Mouse (Mus musculus): Measurements from ENCODE around the gene Fam193b.
"Not testable (repeated sequence)": the region's sequence is repeated elsewhere in the genome, so short reads cannot be mapped to it uniquely, and the experiment has no call there.

Gene Fam193b

GRCm38 (mm10) chr13:55571027-55571751, at the start of gene Fam193b:
Gene Fam193b (minus strand): TSS chr13:55571120.
- peak; percentile 96 to 97 for DNase-seq

DNA sequence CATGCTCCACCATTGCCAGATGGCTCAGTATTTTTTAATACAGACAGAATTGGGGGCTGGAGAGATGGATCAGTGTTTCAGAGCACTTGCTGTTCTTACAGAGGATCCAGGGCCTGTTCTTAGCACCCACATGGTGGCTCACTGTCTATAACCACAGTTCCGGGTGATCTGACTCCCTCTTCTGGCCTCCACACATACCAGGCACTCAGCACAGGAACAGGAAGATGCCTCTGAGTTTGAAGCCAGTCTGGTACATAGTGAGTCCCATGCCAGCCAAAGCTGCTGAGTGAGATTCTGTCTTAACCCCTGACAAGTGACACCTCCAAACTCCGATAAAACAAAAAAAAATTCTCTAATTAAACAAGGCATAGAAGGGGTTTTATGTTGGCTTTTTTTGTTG, 49.4 kb upstream of the Fam193b start:
- no peak for DNase-seq

GRCm38 (mm10) chr13:55619328-55619727, 48.4 kb upstream of the Fam193b start:
- DNase-seq, result no peak

DNA sequence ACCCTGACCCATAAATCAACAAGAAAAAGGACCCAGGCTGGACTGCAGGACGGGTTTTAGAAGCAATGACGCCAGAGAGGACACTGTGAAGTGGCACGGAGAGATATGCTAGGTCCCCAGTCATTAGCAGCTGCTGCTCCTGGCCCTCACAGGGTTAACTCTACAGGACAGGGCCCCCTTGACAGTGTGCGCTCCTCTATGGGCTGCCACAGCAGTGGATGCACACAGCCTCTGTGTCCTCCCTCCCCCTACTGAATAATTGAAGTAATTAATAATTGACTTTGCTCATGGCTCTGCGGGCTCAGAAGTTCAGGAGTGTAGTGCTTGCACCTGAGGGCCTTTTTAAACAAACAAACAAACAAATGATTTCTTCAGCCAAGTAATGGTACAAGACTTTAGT, 42.6 kb upstream of the Fam193b start:
- no peak for DNase-seq

DNA sequence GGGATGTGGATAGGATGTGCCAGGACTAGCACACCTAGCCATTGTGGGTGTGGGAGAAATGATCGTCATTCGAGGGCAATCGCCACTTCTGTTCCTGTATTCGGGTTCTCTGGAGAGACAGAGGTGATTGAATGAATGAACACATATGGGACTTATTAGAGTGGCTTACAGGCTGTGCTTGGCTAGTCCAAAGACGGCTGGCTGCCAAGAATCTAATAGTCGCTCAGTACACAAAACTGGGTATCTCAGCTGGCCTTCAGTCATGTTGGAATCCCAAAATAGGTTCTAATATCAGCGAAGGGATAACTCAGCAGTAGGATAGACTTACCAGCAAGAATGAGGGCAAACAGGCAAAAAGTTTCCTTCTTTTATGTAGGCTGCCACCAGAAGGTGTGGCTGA, 41.1 kb upstream of the Fam193b start:
- DNase-seq, result no peak

DNA sequence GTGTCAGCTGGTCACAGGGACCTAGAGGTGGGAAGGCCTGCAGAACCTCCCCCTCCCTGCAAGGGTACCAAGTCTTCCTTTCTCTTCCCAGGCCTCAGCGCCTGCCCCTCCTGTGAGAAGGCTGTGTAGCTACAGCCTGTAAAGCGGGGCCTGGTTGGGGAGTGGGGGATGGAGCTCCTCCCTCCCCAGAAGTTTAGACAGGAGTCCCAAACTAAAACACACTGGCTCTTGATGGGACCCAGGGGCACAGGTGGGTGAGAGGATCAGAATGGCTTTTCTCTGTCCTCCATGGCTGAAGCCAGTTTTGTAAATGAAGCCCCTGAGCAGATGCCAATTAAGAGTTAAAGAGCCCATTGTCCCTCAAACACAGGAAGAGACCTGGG, 36.7 kb upstream of the Fam193b start:
- DNase-seq, result no peak

DNA sequence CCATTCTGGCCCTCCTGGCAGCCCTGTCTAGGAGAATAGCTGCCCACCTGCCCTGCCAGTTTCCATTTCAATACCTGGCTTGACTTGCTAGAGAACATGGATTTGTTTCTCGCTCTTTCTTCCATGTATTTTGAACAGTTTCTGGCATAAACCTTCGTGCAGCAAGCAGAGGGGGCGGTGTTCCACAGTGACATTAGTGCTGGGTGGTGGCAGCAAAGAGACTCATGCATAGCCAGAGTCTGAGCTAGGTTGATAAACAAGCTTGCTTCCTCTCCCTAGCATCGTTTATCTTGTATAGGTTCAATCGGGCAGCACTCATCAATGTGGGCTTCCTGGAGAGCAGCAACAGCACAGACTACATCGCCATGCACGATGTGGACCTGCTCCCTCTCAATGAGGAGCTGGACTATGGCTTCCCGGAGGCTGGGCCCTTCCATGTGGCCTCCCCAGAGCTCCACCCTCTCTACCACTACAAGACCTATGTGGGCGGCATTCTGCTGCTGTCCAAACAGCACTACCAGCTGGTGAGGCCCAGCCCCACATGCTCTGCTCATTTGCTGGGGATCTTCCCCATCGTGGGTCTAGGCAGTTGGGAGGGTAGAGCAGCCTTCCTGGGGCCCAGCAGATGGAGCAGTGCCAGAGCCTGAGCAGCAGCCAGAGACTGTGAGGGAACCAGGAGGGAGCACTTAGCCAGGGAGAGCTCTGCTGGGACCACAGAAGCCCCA, 36.1 kb upstream of the Fam193b start:
- DNase-seq, result no peak

- no peak for DNase-seq
These were observed 33.7 kb upstream of the Fam193b start for GRCm38 (mm10) chr13:55604606-55605005.

DNA sequence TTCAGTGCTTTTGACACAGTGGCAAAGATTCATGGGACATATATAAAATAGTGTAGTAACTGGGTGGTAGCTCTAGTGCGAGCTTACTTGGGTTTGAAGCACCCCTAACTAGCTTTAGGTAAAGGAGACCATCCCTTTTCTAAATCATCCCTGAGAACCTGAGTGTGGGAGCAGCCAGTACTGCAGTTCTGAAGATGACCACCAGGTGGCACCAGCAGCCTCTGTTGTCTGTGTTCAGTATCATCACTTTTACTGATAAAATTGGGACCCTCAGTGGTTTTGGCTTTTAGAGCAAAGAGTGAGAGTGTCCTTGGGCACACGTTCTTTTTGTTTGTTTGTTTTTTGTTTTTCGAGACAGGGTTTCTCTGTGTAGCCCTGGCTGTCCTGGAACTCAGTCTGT, 30.7 kb upstream of the Fam193b start:
- DNase-seq, result peak; percentile 86 to 89

GRCm38 (mm10) chr13:55600657-55601056, 29.7 kb upstream of the Fam193b start:
- DNase-seq, result no peak

- peak; percentile 89 for DNase-seq
These were observed 28.9 kb upstream of the Fam193b start, which contains the start of gene B4galt7 for GRCm38 (mm10) chr13:55599566-55600540. Gene B4galt7 (plus strand): TSS chr13:55599896.

DNA sequence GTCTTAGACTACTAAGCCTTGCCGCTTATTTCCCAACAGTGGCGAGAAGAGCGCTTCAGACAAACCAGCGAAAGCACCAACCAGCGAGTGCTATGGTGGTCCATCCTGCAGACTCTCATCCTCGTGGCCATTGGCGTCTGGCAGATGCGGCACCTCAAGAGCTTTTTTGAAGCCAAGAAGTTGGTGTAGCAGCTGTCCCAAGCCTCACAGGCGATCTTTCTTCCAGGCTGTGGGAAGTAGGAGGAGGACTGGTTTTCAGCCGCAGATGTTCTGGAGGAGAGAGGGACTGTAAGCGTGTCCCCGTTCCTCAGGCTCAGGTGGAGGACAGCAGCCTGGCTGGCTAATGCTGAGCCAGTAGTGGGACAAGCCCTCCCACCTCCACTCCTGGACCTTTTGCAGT, 25.9 kb upstream of the Fam193b start:
- no peak for DNase-seq

DNA sequence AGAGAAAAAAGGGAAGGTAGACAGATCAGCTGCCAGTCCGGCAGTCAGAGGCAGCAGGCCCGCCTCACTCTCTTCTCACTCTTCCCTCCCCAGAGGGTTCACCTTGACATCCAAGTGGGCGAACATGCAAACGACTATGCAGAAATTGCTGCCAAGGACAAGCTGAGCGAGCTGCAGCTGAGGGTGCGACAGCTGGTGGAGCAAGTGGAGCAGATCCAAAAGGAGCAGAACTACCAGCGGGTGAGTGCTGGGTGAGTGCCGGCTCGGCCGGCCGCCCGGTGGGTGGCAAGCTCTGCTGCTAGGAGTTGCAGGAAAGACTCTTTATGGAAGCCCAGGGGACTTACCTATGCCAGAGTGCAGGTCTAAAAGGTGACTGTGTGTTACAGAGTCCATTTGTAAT, 24.5 kb upstream of the Fam193b start:
- peak; percentile 65 to 72 for DNase-seq

DNA sequence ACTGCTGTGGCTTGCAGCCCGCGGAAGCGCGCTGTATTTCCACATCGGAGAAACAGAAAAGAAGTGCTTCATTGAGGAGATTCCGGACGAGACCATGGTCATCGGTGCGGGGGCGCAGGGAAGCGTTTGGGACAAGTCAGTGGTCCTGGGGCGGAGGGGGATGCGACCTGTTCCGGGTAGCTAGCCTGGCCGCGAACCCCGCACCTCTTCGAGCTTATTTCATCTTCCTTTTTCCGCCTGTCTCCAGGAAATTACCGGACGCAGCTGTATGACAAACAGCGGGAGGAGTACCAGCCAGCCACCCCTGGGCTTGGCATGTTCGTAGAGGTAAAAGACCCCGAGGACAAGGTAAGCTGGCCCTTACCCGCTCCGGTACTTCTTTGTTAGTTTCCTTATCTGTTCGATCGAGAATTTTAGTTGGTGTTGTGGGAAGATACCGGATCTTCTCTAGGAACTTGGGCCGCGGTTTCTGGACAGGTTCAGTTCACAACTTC, 22.4 kb upstream of the Fam193b start:
- no peak for DNase-seq

DNA sequence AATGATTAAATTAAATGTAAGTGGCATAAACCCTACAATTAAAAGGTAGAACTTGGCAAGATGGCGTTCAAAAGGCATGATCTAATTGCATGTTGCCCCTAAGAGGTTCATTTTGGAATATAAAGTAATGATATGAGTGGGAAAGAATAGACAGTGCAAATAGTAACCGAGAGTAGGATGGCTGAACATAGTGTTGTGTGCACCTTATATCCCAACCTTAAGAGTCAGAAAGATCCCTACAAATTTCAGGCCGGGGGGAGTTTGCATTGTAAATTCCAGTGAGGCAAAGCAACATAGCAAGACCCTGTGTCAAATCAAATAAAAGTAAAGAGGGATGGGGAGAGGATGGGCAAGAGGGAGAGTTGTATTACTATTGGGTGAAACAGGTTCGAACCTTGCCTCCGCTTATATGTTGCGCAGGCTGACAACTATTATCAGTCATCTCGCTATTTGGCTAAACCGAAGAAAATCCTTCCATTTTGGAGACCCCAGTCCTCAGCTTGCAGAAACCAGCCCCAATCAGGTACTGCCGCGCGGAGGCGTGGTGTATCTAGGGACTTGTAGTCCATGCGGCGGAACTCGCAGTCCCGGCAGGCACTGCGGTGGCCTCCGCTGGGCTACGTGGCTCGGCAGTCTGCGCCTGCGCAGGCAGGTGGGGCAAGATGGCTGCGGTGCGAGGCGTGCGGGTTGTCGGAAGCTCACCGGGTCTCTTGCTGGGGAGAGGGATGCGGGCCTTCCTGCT, 21.8 kb upstream of the Fam193b start:
- peak; percentile 97 for DNase-seq

DNA sequence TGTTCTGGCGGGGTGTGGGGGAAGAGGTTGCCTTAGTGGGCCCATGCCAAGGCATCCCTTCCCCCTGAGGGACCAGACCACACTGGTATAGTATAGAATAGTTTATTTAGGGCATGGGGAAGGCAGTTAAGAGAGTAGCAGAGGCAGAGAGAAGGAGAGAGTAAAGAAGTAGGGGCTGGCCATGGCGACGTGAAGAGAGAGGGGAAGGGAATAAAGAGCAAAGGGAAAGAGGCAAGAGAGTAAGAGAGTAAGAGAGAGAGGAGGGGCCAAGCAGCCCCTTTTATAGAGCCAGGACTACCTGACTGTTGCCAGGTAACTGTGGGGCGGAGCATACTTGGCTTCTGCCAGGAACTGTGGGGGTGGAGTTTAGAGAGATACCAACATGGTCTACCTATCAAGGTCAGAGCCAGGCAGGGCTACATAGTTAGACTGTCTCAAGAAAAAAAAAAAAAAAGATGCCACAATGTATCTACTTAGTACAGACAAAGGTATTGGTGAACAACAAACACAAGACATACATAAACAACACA, 21.1 kb upstream of the Fam193b start:
- no peak for DNase-seq

GRCm38 (mm10) chr13:55578086-55578485, 7.2 kb upstream of the Fam193b start:
- DNase-seq, result no peak

- not testable (repeated sequence) for DNase-seq
These were observed 6.0 kb upstream of the Fam193b start for GRCm38 (mm10) chr13:55576872-55577271.

GRCm38 (mm10) chr13:55575932-55576331, 5.0 kb upstream of the Fam193b start:
- no peak for DNase-seq

DNA sequence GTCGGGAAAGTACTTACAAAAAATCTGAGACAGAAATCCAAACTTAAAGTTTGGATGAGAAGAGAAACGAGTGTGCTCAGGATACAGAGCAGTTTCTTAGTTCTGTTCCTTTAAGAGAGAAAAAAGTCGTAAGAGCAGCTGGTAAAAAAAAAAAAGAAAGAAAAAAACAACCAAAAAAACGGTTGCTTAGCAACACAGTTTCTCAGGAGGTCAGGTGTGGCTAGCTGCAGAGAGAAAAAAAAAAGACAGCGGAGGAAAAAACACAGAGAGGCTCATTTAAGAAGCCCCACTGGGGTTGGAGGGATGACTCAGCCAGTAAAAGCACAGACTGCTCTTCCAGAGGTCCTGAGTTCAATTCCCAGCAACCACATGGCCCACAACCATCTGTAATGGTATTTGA, 3.4 kb upstream of the Fam193b start:
- no peak for DNase-seq

DNA sequence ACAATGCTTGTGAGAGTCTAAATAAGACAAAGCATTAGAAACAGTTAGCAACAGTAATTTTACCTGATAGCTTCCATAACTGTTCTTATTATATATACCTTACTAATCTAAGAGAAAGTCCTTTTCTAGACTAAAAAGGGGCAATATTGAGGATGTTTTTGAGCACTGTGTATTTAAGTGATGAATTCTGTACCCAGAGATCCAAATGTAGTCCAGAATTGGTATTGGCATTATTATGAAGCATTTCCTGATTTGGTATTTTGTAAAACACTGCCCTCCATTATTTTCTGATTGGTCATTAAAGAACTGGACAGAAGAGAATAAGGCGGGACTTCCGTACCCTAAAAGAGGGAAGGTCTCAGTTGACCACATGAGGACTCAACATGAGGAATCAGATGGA, 2.5 kb upstream of the Fam193b start, which contains the start of gene Tmed9:
Gene Tmed9 (plus strand): TSS at position 301 of the 400 bp plus-strand sequence.
- no peak for DNase-seq

DNA sequence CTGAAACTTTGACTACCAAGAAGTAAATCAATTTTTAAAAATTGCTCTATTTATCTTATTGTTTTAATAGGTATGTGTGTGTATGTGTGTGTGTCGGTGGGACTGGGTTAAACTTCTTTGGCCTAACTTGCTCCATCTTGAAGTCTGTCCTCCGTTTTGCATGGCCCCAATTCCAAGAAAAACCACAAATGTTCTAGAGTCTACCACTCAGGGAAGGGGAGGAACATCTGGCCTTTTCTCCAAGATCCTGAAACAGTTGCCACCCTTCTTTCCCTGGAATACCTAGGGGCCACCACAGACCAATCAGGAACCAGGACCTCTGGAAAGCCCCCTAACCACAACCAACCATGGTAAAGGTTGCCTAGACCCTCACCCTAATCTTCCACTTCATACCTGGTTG, 1.1 kb upstream of the Fam193b start:
- DNase-seq, result no peak
